Mouse (Mus musculus) CH12.LX (cell line): ENCODE results near the gene Pus7l. TPM values are rescaled to one million over a fixed set of nuclear protein-coding genes. Genes with fewer than 3 reads are reported as not detected.

ENCODE experiments used
- DNase-seq: peaks from one replicate; pipeline ENCODE4 v3.0.0-alpha.2; 2013; ENCODE audit errors: extremely low read depth
- H3K27ac ChIP-seq: 2 replicates; pipeline ENCODE4 v1.5.1; 2012; ENCODE audit warnings: low read depth, mild to moderate bottlenecking, control low read depth, moderate library complexity; ENCODE audit not compliant: insufficient read depth
- H3K27me3 ChIP-seq: replicated peaks from 2 replicates; pipeline ENCODE3; 2012; ENCODE audit warnings: inconsistent platforms
- H3K36me3 ChIP-seq, 2 experiments: replicated peaks in 1 of 2; 2 replicates each; pipeline versions ENCODE3 to v1.6.1; 2012; ENCODE audit warnings: inconsistent platforms in 1 of 2, low read length in 1 of 2, mild to moderate bottlenecking in 1 of 2, mixed read lengths in 1 of 2, moderate library complexity in 1 of 2; ENCODE audit not compliant: control insufficient read depth in 1 of 2, insufficient read depth in 1 of 2
- H3K4me1 ChIP-seq, 2 experiments: 2 replicates each; pipeline ENCODE4 v1.6.1; 2012; ENCODE audit warnings: inconsistent platforms in 1 of 2, moderate library complexity in 1 of 2; ENCODE audit not compliant: insufficient read depth in 2 of 2, control insufficient read depth in 1 of 2
- H3K4me2 ChIP-seq: 2 replicates; pipeline ENCODE4 v1.6.1; 2012; ENCODE audit warnings: low read depth, mild to moderate bottlenecking, control low read depth; ENCODE audit not compliant: poor library complexity, insufficient read depth, severe bottlenecking
- H3K4me3 ChIP-seq, 3 experiments: fragments of 150-350 bp in 1 of 3; sonication (generic) in 1 of 3; replicated peaks in 1 of 3; 2 replicates each; pipeline versions ENCODE3 to v1.5.1; 2011 to 2012; ENCODE audit warnings: low read depth in 2 of 3, low read length in 2 of 3, mild to moderate bottlenecking in 2 of 3, moderate library complexity in 2 of 3, control low read depth in 1 of 3, improper control_type of control experiment in 1 of 3, inconsistent platforms in 1 of 3, mixed read lengths in 1 of 3; ENCODE audit not compliant: poor library complexity in 1 of 3
- H3K79me2 ChIP-seq: replicated peaks from 2 replicates; pipeline ENCODE4 v1.6.1; 2012; ENCODE audit warnings: mild to moderate bottlenecking, moderate library complexity; ENCODE audit not compliant: control insufficient read depth, poor library complexity, insufficient read depth, severe bottlenecking; ENCODE audit errors: extremely low read depth
- H3K9ac ChIP-seq: 2 replicates; pipeline ENCODE4 v1.6.1; 2012; ENCODE audit warnings: low read depth, mild to moderate bottlenecking, control low read depth, moderate library complexity; ENCODE audit not compliant: insufficient read depth
- H3K9me3 ChIP-seq: replicated peaks from 2 replicates; pipeline ENCODE3; 2012; ENCODE audit warnings: low read length, inconsistent platforms, mixed read lengths
- BHLHE40 ChIP-seq: IDR thresholded peaks from 2 replicates; pipeline ENCODE4 v1.6.1; 2011; ENCODE audit warnings: mild to moderate bottlenecking, low read depth, low read length, improper control_type of control experiment
- E2F4 ChIP-seq: IDR thresholded peaks from 2 replicates; pipeline ENCODE4 v1.6.1; 2011; ENCODE audit warnings: low read depth, low read length, improper control_type of control experiment; ENCODE audit not compliant: insufficient replicate concordance
- ELF1 ChIP-seq: IDR thresholded peaks from 2 replicates; pipeline ENCODE4 v1.6.1; 2014; ENCODE audit warnings: low read depth, mild to moderate bottlenecking, inconsistent platforms, low read length, improper control_type of control experiment
- JUN ChIP-seq: IDR thresholded peaks from 2 replicates; pipeline ENCODE4 v1.6.1; 2011; ENCODE audit warnings: low read depth, mild to moderate bottlenecking, low read length, improper control_type of control experiment, moderate library complexity; ENCODE audit not compliant: insufficient read depth
- KAT2A ChIP-seq: IDR thresholded peaks from 2 replicates; pipeline ENCODE4 v1.6.1; 2012; ENCODE audit warnings: low read length, improper control_type of control experiment, inconsistent platforms; ENCODE audit not compliant: insufficient replicate concordance
- MAFK ChIP-seq: IDR thresholded peaks from 2 replicates; pipeline ENCODE4 v1.6.1; 2011; ENCODE audit warnings: low read length, improper control_type of control experiment; ENCODE audit not compliant: insufficient replicate concordance
- MEF2A ChIP-seq: IDR thresholded peaks from 2 replicates; pipeline ENCODE4 v1.6.1; 2014; ENCODE audit warnings: low read depth, mild to moderate bottlenecking, inconsistent platforms, low read length, improper control_type of control experiment, borderline replicate concordance
- MXI1 ChIP-seq: IDR thresholded peaks from 2 replicates; pipeline ENCODE4 v1.6.1; 2011; ENCODE audit warnings: mild to moderate bottlenecking, low read depth, low read length, improper control_type of control experiment
- NRF1 ChIP-seq: IDR thresholded peaks from 2 replicates; pipeline ENCODE4 v1.6.1; 2014; ENCODE audit warnings: low read depth, mild to moderate bottlenecking, inconsistent platforms, low read length, improper control_type of control experiment, moderate library complexity
- POLR2AphosphoS2 ChIP-seq: IDR thresholded peaks from 2 replicates; pipeline ENCODE4 v1.6.1; 2011; ENCODE audit warnings: low read depth, low read length, improper control_type of control experiment
- SIN3A ChIP-seq: IDR thresholded peaks from 2 replicates; pipeline ENCODE4 v1.6.1; 2012; ENCODE audit warnings: low read length, improper control_type of control experiment, inconsistent platforms
- TBP ChIP-seq: conservative IDR thresholded peaks from 2 replicates; pipeline ENCODE4 v1.6.1; 2011; ENCODE audit warnings: low read depth, low read length, improper control_type of control experiment
- ZKSCAN1 ChIP-seq: IDR thresholded peaks from 2 replicates; pipeline ENCODE4 v1.6.1; 2012; ENCODE audit warnings: low read depth, inconsistent platforms, low read length, improper control_type of control experiment, borderline replicate concordance
- dilution Hi-C: fragments of 300-500 bp; cut with MboI; formaldehyde crosslinking; loops from 2 replicates; pipeline ENCODE4 v1.14.3; 2020; ENCODE audit warnings: low sequenced_read_pairs; ENCODE audit not compliant: extremely low pct_unique_long_range_greater_than_20kb, extremely low pct_ligation_motif_present
- in situ Hi-C: fragments of 300-500 bp; cut with MboI; formaldehyde crosslinking; loops from 3 replicates; pipeline ENCODE4 v1.14.3; 2019; ENCODE audit warnings: low sequenced_read_pairs, low pct_ligation_motif_present, low pct_unique_long_range_greater_than_20kb, mixed read lengths
- polyA plus RNA-seq: library from polyadenylated mRNA; unstranded; fragments of >175 nt; gene quantifications from 2 replicates; pipeline ENCODE4 v1.2.1, GENCODE M21; 2012; ENCODE audit warnings: low read depth; ENCODE audit not compliant: insufficient read length
- total RNA-seq, 2 experiments: library from RNA; depleted of rRNA; stranded (reverse); fragments of 300-350 nt in 1 of 2; fragments of >200 nt in 1 of 2; gene quantifications; 2 replicates each; pipeline ENCODE4 v1.2.3; 2012 to 2014

The Pus7l gene
- total and polyA plus RNA-seq, 3 experiments: 14.8 to 16.9 (median 15.2) TPM

GRCm38 (mm10) chr15:94565854-94566253, 22.5 kb upstream of the Pus7l start:
- in situ Hi-C loops: no loop called here
- H3K4me3 ChIP-seq: no peak overlapping the region

GRCm38 (mm10) chr15:94564909-94565308, 21.6 kb upstream of the Pus7l start:
- peaks cover 0 to 19% of the 10 kb centered on the region in 2 experiments; a peak in 2 of 4 replicates for H3K4me1 ChIP-seq
- no peak overlapping the region for H3K4me3 ChIP-seq
- TF ChIP-seq E2F4 (no peak), JUN (no peak), TBP (no peak), POLR2AphosphoS2 (no peak), NRF1 (no peak), MAFK (no peak), BHLHE40 (no peak), MEF2A (no peak), SIN3A (no peak), MXI1 (no peak), ZKSCAN1 (no peak), KAT2A (no peak)
- no peaks in the 10 kb centered on the region for H3K79me2 ChIP-seq
- H3K4me2 ChIP-seq: no peak overlapping the region
- H3K27me3 ChIP-seq: no peaks in the 10 kb centered on the region
- in situ Hi-C loops (no loop called here), dilution Hi-C loops (no loop called here)
- H3K27ac ChIP-seq: no peak overlapping the region
- H3K36me3 ChIP-seq: peaks cover 13 to 72% of the 10 kb centered on the region in 2 experiments
- H3K9me3 ChIP-seq: no peaks in the 10 kb centered on the region
- H3K9ac ChIP-seq: no peak overlapping the region
- DNase-seq: no peak

More at GRCm38 (mm10) chr15:94565854-94566253, 22.5 kb upstream of the Pus7l start:
- H3K27me3 ChIP-seq: no peaks in the 10 kb centered on the region
- TF ChIP-seq ZKSCAN1 (no peak), MAFK (no peak), ELF1 (no peak), E2F4 (no peak)
- no peak overlapping the region for H3K4me2 ChIP-seq
- peaks cover 13 to 65% of the 10 kb centered on the region in 2 experiments for H3K36me3 ChIP-seq
- H3K4me1 ChIP-seq: peaks cover 0 to 19% of the 10 kb centered on the region in 2 experiments; a peak in 2 of 4 replicates
- no peaks in the 10 kb centered on the region for H3K79me2 ChIP-seq
- DNase-seq: no peak
- no peak overlapping the region for H3K27ac ChIP-seq
- dilution Hi-C loops: no loop called here
- no peak overlapping the region for H3K9ac ChIP-seq
- no peaks in the 10 kb centered on the region for H3K9me3 ChIP-seq
